Mouse (Mus musculus) midbrain, postnatal 0 days (tissue): ENCODE data around the gene Gm10273. TPM values are rescaled to one million over a fixed set of nuclear protein-coding genes. Genes with fewer than 3 reads are reported as not detected.

ENCODE experiments used
- ATAC-seq: fragments of 200-750 bp; cut with Nextera tagmentation; 2 replicates; pipeline ENCODE4 v1.8.0; 2017; ENCODE audit warnings: moderate number of reproducible peaks, mild to moderate bottlenecking, moderate TSS enrichment, moderate library complexity; ENCODE audit not compliant: low FRiP score
- DNase-seq: peaks from one replicate; pipeline ENCODE4 v3.0.0-alpha.2; 2015; ENCODE audit warnings: low spot score
- H3K27ac ChIP-seq: fragments of 300-500 bp; sonication (generic); 2 replicates; pipeline ENCODE4 v1.5.1; 2014; ENCODE audit warnings: low read depth, mild to moderate bottlenecking, low read length, mixed read lengths
- H3K27me3 ChIP-seq: fragments of 300-500 bp; sonication (generic); 2 replicates; pipeline ENCODE4 v1.6.1; 2014; ENCODE audit warnings: low read length, control low read depth, mixed read lengths; ENCODE audit not compliant: insufficient read depth
- H3K36me3 ChIP-seq: fragments of 300-500 bp; sonication (generic); 2 replicates; pipeline ENCODE4 v1.6.1; 2014; ENCODE audit warnings: low read length, control low read depth, mixed read lengths; ENCODE audit not compliant: insufficient read depth
- H3K4me1 ChIP-seq: fragments of 300-500 bp; sonication (generic); 2 replicates; pipeline ENCODE4 v1.6.1; 2014; ENCODE audit warnings: mild to moderate bottlenecking, control low read depth, antibody characterized with exemption, low read length, mixed read lengths; ENCODE audit not compliant: insufficient read depth
- H3K4me2 ChIP-seq: fragments of 300-500 bp; sonication (generic); 2 replicates; pipeline ENCODE4 v1.6.1; 2014; ENCODE audit warnings: low read depth, mild to moderate bottlenecking, low read length, mixed read lengths; ENCODE audit not compliant: poor library complexity, severe bottlenecking
- H3K4me3 ChIP-seq: fragments of 300-500 bp; sonication (generic); 2 replicates; pipeline ENCODE4 v1.5.1; 2014; ENCODE audit warnings: low read depth, mild to moderate bottlenecking, low read length, moderate library complexity
- H3K9ac ChIP-seq: fragments of 300-500 bp; sonication (generic); replicated peaks from 2 replicates; pipeline ENCODE4 v1.6.1; 2014; ENCODE audit warnings: mild to moderate bottlenecking, low read length, moderate library complexity, mixed read lengths; ENCODE audit not compliant: poor library complexity, severe bottlenecking
- H3K9me3 ChIP-seq: fragments of 300-500 bp; sonication (generic); 2 replicates; pipeline ENCODE4 v1.6.1; 2016; ENCODE audit warnings: low read length, control low read depth
- CTCF ChIP-seq: IDR thresholded peaks from 2 replicates; pipeline ENCODE4 v1.5.1; 2016; ENCODE audit warnings: antibody characterized with exemption, mild to moderate bottlenecking
- WGBS: fragments of 180-500 bp; shearing (Covaris S2); extraction: QIAGEN DNeasy Blood & Tissue Kit; methylation state at CpG from one replicate; pipeline ENCODE4 v1.1.7; 2014; 5-methylcytosine and 5-hydroxymethylcytosine counted together
- polyA plus RNA-seq: library from polyadenylated mRNA; unstranded; fragments of >200 nt; fragmentation: Nextera tagmentation; extraction: Ambion mirVana; gene quantifications from 2 replicates; pipeline ENCODE4 v1.2.1, GENCODE M21; 2015
- total RNA-seq: library from RNA; depleted of rRNA; stranded (reverse); fragments of >200 nt; gene quantifications from 2 replicates; pipeline ENCODE4 v1.2.3, GENCODE M21; 2014; rRNA removed

Gm10273 gene
- total and polyA plus RNA-seq, 2 experiments from 2014 or later = 4.3 to 7.7 TPM

DNA sequence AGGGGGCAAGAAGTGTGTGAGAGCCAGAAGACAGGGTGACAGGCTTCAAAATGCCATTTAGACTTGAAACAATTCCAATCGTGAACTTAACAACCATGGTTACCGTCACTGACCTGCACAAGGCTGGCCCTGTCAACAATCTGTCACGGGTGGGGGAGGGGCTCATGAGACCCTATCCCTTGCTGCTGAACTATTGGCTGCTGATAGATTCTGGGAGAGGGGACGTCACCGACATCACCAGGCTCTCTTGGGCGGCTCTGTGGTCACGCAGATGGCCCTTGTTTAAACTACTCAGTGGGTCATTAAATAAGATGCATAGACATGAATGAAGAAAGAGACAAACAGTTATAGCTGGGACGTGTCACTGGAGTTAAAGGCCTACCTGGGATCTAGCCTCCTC lies 49.2 kb downstream of the Gm10273 start:
- no peak for DNase-seq
- Histone ChIP-seq H3K9me3 (no peaks in the 10 kb centered on the region), H3K4me2 (no peak overlapping the region), H3K27ac (no peak overlapping the region), H3K4me3 (no peak overlapping the region), H3K9ac (no peak overlapping the region), H3K36me3 (no peaks in the 10 kb centered on the region), H3K27me3 (no peaks in the 10 kb centered on the region), H3K4me1 (no peaks in the 10 kb centered on the region)
- ATAC-seq = no peak
- WGBS = 35% methylated on average over 8 of the region's 8 CpGs
- TF ChIP-seq CTCF = no peak

Other genes starting within 250 kb of the Gm10273 start
- gene Sept10, start 173.8 kb upstream of the Gm10273 start, total RNA-seq = 7.3 and 12.7 TPM in 2 replicates
- gene Sept10, start 173.8 kb upstream of the Gm10273 start, polyA plus RNA-seq = 8.4 and 9.5 TPM in 2 replicates
- gene Sowahc, start 173.7 kb upstream of the Gm10273 start, total RNA-seq = 32.3 and 34.4 TPM in 2 replicates
- 13.5 and 14.1 TPM in 2 replicates for gene Sowahc, start 173.7 kb upstream of the Gm10273 start, polyA plus RNA-seq
- gene P4ha1, start 72.3 kb upstream of the Gm10273 start, total RNA-seq = 21.3 and 25.9 TPM in 2 replicates
- 12.8 and 14.2 TPM in 2 replicates for gene P4ha1, start 72.3 kb upstream of the Gm10273 start, polyA plus RNA-seq
- gene Pla2g12b, start 8.0 kb downstream of the Gm10273 start, total RNA-seq = not detected in 2 replicates
- not detected in 2 replicates for gene Pla2g12b, start 8.0 kb downstream of the Gm10273 start, polyA plus RNA-seq
- 0.11 TPM in 1 of 2 replicates, not detected in the other for gene Oit3, start 46.1 kb downstream of the Gm10273 start, total RNA-seq
- gene Oit3, start 46.1 kb downstream of the Gm10273 start, polyA plus RNA-seq = 0.05 TPM in 1 of 2 replicates, not detected in the other
- gene Gm10322, start 220.4 kb downstream of the Gm10273 start, total RNA-seq = not detected in 2 replicates
- not detected in 2 replicates for gene Gm10322, start 220.4 kb downstream of the Gm10273 start, polyA plus RNA-seq
- gene Mcu, start 221.1 kb downstream of the Gm10273 start, total RNA-seq = 39.4 and 39.7 TPM in 2 replicates
- 45.8 and 46.1 TPM in 2 replicates for gene Mcu, start 221.1 kb downstream of the Gm10273 start, polyA plus RNA-seq